Mouse (Mus musculus) limb, embryonic 14.5 days (tissue): Measurements from ENCODE around the gene Gpatch2l. TPM values are rescaled to one million over a fixed set of nuclear protein-coding genes. Genes with fewer than 3 reads are reported as not detected.

Experiments used
- ATAC-seq: fragments of 200-750 bp; cut with Nextera tagmentation; 2 replicates; pipeline ENCODE4 v1.8.0; 2017; ENCODE audit warnings: low read depth, moderate number of reproducible peaks, moderate TSS enrichment; ENCODE audit not compliant: low FRiP score
- DNase-seq: peaks from one replicate; pipeline ENCODE4 v3.0.0-alpha.2; 2015; ENCODE audit warnings: low spot score
- H3K27ac ChIP-seq: fragments of 300-500 bp; sonication (generic); replicated peaks from 2 replicates; pipeline ENCODE4 v1.5.1; 2014; ENCODE audit warnings: low read depth, mild to moderate bottlenecking, low read length, moderate library complexity, mixed read lengths
- H3K27me3 ChIP-seq: fragments of 300-500 bp; sonication (generic); 2 replicates; pipeline ENCODE4 v1.6.1; 2014; ENCODE audit warnings: low read length, mixed read lengths; ENCODE audit not compliant: control insufficient read depth, insufficient read depth
- H3K36me3 ChIP-seq: fragments of 300-500 bp; sonication (generic); 2 replicates; pipeline ENCODE4 v1.6.1; 2014; ENCODE audit warnings: mild to moderate bottlenecking, low read length, moderate library complexity, mixed read lengths; ENCODE audit not compliant: control insufficient read depth, insufficient read depth
- H3K4me1 ChIP-seq: fragments of 300-500 bp; sonication (generic); 2 replicates; pipeline ENCODE4 v1.6.1; 2014; ENCODE audit warnings: antibody characterized with exemption, low read length, mixed read lengths; ENCODE audit not compliant: control insufficient read depth, insufficient read depth
- H3K4me2 ChIP-seq: fragments of 300-500 bp; sonication (generic); replicated peaks from 2 replicates; pipeline ENCODE4 v1.6.1; 2014; ENCODE audit warnings: low read depth, mild to moderate bottlenecking, low read length, moderate library complexity; ENCODE audit not compliant: severe bottlenecking
- H3K4me3 ChIP-seq: fragments of 300-500 bp; sonication (generic); replicated peaks from 2 replicates; pipeline ENCODE4 v1.5.1; 2014; ENCODE audit warnings: low read length
- H3K9ac ChIP-seq: fragments of 300-500 bp; sonication (generic); 2 replicates; pipeline ENCODE4 v1.6.1; 2014; ENCODE audit warnings: mild to moderate bottlenecking, low read depth, low read length, moderate library complexity; ENCODE audit not compliant: severe bottlenecking
- H3K9me3 ChIP-seq: fragments of 300-500 bp; sonication (generic); 2 replicates; pipeline ENCODE4 v1.6.1; 2016; ENCODE audit warnings: low read length; ENCODE audit not compliant: control insufficient read depth
- POLR2A ChIP-seq: fragments of 200-500 bp; IDR thresholded peaks from 2 replicates; pipeline ENCODE4 v1.8.0; 2012; ENCODE audit warnings: inconsistent platforms, mild to moderate bottlenecking, moderate library complexity, borderline replicate concordance; ENCODE audit not compliant: insufficient read depth, insufficient read length; ENCODE audit errors: extremely low read depth
- WGBS: fragments of 180-500 bp; shearing (Covaris S2); extraction: QIAGEN DNeasy Blood & Tissue Kit; methylation state at CpG from one replicate; pipeline ENCODE4 v1.1.7; 2014; 5-methylcytosine and 5-hydroxymethylcytosine counted together
- polyA plus RNA-seq, 2 experiments: library from polyadenylated mRNA; depleted of rRNA in 1 of 2; stranded (reverse) in 1 of 2; unstranded in 1 of 2; fragments of >200 nt; fragmentation: Nextera tagmentation in 1 of 2; extraction: Ambion mirVana in 1 of 2; gene quantifications; 2 replicates each; pipeline versions ENCODE4 v1.2.1 to v1.2.3; 2012 to 2014

Gpatch2l gene
- polyA plus RNA-seq (2012; rRNA removed) (16.5 and 18.3 TPM in 2 replicates), polyA plus RNA-seq (2014; fragmentation: Nextera tagmentation; extraction: Ambion mirVana) (15.3 and 17.5 TPM in 2 replicates)

DNA sequence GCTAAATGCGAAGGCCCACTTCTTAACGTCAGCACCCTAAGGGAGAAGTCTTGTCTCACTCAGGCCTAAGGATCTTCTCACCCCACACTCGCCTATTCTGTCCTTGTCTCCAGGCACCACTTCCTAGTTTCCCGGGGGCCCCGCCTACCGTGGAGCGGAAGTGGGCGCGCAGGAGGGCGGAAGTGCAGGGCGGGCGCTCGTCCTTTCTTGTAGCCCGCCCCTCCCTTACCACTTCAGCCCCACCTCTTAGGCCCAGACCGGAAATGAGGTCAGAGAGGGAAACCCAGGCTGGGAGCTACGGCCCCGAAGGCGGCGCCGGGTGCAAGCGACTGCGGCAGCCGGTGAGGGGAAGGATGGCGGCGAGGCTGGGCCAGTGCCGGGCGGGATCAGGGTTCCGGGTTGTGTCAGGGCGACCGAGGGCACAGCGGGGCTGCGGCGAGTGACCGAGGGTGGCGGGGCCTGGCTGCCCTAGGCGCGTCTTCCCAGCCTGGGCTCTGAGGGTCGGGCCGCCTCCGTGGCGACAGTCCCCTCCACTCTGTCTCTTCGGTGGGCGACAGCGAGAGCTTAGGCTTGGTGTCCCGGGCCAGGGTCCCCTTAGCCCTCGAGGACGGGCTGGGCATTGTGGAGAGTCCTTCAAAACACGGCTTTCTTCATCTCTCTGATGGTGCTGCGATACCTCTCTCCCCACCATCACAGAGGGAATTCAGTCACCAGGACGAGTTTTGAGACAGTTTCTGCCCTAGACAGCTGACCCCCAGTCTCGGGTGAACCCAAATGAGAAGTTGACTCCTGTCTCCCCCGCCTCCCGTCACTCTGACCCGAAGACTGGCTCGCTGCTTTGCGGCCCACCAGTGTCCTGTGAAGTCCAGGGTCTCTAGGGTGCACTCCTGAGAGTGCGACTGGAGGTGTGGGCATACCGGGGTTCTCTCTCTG lies at the start of gene Gpatch2l:
Gene Gpatch2l, plus strand, starts transcription at position 255 of the 933 bp plus-strand sequence.
- Histone ChIP-seq H3K27ac (peak within 1 kb of the TSS; percentile 73), H3K4me1 (peaks cover 19% of the 10 kb centered on the region), H3K4me2 (peak within 1 kb of the TSS; percentile 94), H3K27me3 (no peaks in the 10 kb centered on the region), H3K36me3 (peaks cover 23% of the 10 kb centered on the region), H3K9ac (peak within 1 kb of the TSS; percentile 86), H3K4me3 (peak within 1 kb of the TSS; percentile 76), H3K9me3 (no peaks in the 10 kb centered on the region)
- DNase-seq = peak; percentile 97
- peak; percentile 92; the same call in 1 of the 2 replicates for TF ChIP-seq POLR2A
- WGBS = under 1% methylated on average over 54 of the region's 58 CpGs
- ATAC-seq = peak; percentile 100

DNA sequence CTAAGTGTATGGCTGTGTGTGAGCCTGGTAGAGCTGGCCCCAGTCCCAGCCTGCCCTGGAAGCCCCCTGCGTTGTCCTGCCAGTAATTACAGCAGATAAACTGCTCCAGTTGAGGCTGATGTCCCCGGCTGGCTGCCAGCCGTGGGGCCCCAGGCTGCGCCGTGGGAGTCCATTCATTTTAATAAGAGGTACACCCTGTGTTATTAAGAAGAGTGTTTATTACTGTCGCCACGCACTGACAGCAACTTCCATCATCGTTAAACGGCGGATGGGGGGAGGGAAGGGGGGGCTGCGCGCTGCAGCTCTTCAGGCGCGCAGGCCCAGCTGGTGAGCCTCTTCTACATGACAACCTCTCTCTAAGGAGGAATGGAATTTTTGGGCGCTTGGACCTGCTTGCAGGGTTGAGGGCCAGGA lies 49.6 kb upstream of the Gpatch2l start:
- no peak for TF ChIP-seq POLR2A
- no peaks in the 10 kb centered on the region for H3K27me3 ChIP-seq
- H3K27ac ChIP-seq = no peak overlapping the region
- no peak overlapping the region for H3K4me3 ChIP-seq
- H3K4me2 ChIP-seq = no peak overlapping the region
- H3K36me3 ChIP-seq = no peaks in the 10 kb centered on the region
- ATAC-seq (no peak), DNase-seq (no peak)
- H3K9me3 ChIP-seq = no peaks in the 10 kb centered on the region
- WGBS = 18% methylated on average over 15 of the region's 15 CpGs
- no peaks in the 10 kb centered on the region; the same call in 1 of the 2 replicates for H3K4me1 ChIP-seq
- no peak overlapping the region for H3K9ac ChIP-seq

- H3K27me3 ChIP-seq = no peaks in the 10 kb centered on the region
- no peak overlapping the region for H3K4me2 ChIP-seq
- H3K4me1 ChIP-seq = no peaks in the 10 kb centered on the region; the same call in 1 of the 2 replicates
- DNase-seq (no peak), ATAC-seq (no peak)
- no peak for TF ChIP-seq POLR2A
- no peaks in the 10 kb centered on the region for H3K36me3 ChIP-seq
- H3K27ac ChIP-seq = no peak overlapping the region
- WGBS = 93% methylated on average over 7 of the region's 7 CpGs
- no peak overlapping the region for H3K4me3 ChIP-seq
- H3K9ac ChIP-seq = no peak overlapping the region
- H3K9me3 ChIP-seq = no peaks in the 10 kb centered on the region
Measured at GRCm38 (mm10) chr12:86196944-86197343, 44.7 kb upstream of the Gpatch2l start.

GRCm38 (mm10) chr12:86203443-86204057 lies 38.1 kb upstream of the Gpatch2l start:
- H3K36me3 ChIP-seq = no peaks in the 10 kb centered on the region
- no peak for ATAC-seq
- no peak overlapping the region for H3K9ac ChIP-seq
- no peak for TF ChIP-seq POLR2A
- 14% methylated on average over 8 of the region's 8 CpGs for WGBS
- no peak overlapping the region for H3K4me2 ChIP-seq
- no peak overlapping the region for H3K27ac ChIP-seq
- H3K27me3 ChIP-seq = no peaks in the 10 kb centered on the region
- H3K9me3 ChIP-seq = no peaks in the 10 kb centered on the region
- no peak for DNase-seq
- H3K4me3 ChIP-seq = no peak overlapping the region
- no peaks in the 10 kb centered on the region for H3K4me1 ChIP-seq

- peaks cover 47% of the 10 kb centered on the region for H3K27me3 ChIP-seq
- no peak for TF ChIP-seq POLR2A
- no peak for DNase-seq
- H3K36me3 ChIP-seq = no peaks in the 10 kb centered on the region
- H3K9me3 ChIP-seq = no peaks in the 10 kb centered on the region
- no peak overlapping the region for H3K27ac ChIP-seq
- no peak for ATAC-seq
- no peak overlapping the region for H3K9ac ChIP-seq
- H3K4me1 ChIP-seq = no peaks in the 10 kb centered on the region
- no peak overlapping the region for H3K4me3 ChIP-seq
- under 1% methylated on average over 17 of the region's 19 CpGs for WGBS
- no peak overlapping the region for H3K4me2 ChIP-seq
Measured at GRCm38 (mm10) chr12:86211099-86211520, 30.5 kb upstream of the Gpatch2l start.
